Mouse (Mus musculus) intestine, embryonic 14.5 days (tissue): ENCODE measurements around the gene Ankmy2. TPM values are rescaled to one million over a fixed set of nuclear protein-coding genes. Genes with fewer than 3 reads are reported as not detected.

Source experiments
- ATAC-seq: fragments of 200-750 bp; cut with Nextera tagmentation; replicated peaks from 2 replicates; pipeline ENCODE4 v1.8.0; 2017; ENCODE audit warnings: low read depth, moderate number of reproducible peaks, moderate TSS enrichment, moderate library complexity; ENCODE audit not compliant: low FRiP score, low TSS enrichment
- DNase-seq: peaks from one replicate; pipeline ENCODE4 v3.0.0-alpha.2; 2018; ENCODE audit warnings: low spot score
- H3K27ac ChIP-seq: fragments of 300-500 bp; sonication (generic); 2 replicates; pipeline ENCODE4 v1.5.1; 2014; ENCODE audit warnings: low read depth, mild to moderate bottlenecking, control low read depth
- H3K27me3 ChIP-seq: fragments of 300-500 bp; sonication (generic); replicated peaks from 2 replicates; pipeline ENCODE4 v1.6.1; 2014; ENCODE audit warnings: low read length, control low read depth; ENCODE audit not compliant: control insufficient read depth, insufficient read depth
- H3K36me3 ChIP-seq: fragments of 300-500 bp; sonication (generic); 2 replicates; pipeline ENCODE4 v1.6.1; 2014; ENCODE audit warnings: low read length, control low read depth; ENCODE audit not compliant: control insufficient read depth, insufficient read depth
- H3K4me1 ChIP-seq: fragments of 300-500 bp; sonication (generic); replicated peaks from 2 replicates; pipeline ENCODE4 v1.6.1; 2014; ENCODE audit warnings: low read length, control low read depth, mixed read lengths; ENCODE audit not compliant: control insufficient read depth, insufficient read depth
- H3K4me2 ChIP-seq: fragments of 300-500 bp; sonication (generic); 2 replicates; pipeline ENCODE4 v1.6.1; 2014; ENCODE audit warnings: low read length
- H3K4me3 ChIP-seq: fragments of 300-500 bp; sonication (generic); 2 replicates; pipeline ENCODE4 v1.5.1; 2014; ENCODE audit warnings: low read depth, low read length, control low read depth, mixed read lengths
- H3K9ac ChIP-seq: fragments of 300-500 bp; sonication (generic); 2 replicates; pipeline ENCODE4 v1.6.1; 2014; ENCODE audit warnings: mild to moderate bottlenecking, low read length
- H3K9me3 ChIP-seq: fragments of 300-500 bp; sonication (generic); 2 replicates; pipeline ENCODE4 v1.6.1; 2016; ENCODE audit warnings: low read length, control low read depth; ENCODE audit not compliant: control insufficient read depth
- WGBS: fragments of 180-500 bp; shearing (Covaris S2); extraction: QIAGEN DNeasy Blood & Tissue Kit; methylation state at CpG from one replicate; pipeline ENCODE4 v1.1.7; 2014; 5-methylcytosine and 5-hydroxymethylcytosine counted together
- polyA plus RNA-seq: library from polyadenylated mRNA; unstranded; fragments of >200 nt; fragmentation: Nextera tagmentation; extraction: Ambion mirVana; gene quantifications from 2 replicates; pipeline ENCODE4 v1.2.1, GENCODE M21; 2014

Gene Ankmy2
- polyA plus RNA-seq, 1 experiment from 2014 or later: 38.8 TPM

DNA sequence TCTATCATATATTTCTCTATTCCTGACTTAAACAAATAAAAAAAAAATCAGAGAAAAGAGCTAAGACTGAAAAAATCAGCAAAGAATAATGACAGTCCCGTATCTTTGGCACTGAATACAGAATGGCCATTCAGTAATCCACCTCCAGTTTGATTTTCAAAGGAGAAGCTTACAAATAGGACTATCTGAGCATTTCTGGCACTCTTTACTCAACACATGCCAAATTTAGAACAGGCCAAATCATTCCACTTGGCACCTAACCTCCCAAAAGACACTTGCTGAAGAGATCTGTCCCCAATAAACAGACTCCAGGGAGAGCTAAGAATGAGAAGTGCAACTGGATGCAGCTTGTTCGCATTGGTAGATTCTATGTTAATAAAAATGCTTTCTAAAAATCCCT, 6.6 kb upstream of the Ankmy2 start:
- Histone ChIP-seq H3K9ac (no peak overlapping the region), H3K4me3 (no peak overlapping the region), H3K27me3 (no peaks in the 10 kb centered on the region), H3K27ac (no peak overlapping the region), H3K9me3 (no peaks in the 10 kb centered on the region), H3K4me2 (no peak overlapping the region), H3K36me3 (no peaks in the 10 kb centered on the region), H3K4me1 (peaks cover 12% of the 10 kb centered on the region)
- 87% methylated on average over 2 of the region's 2 CpGs for WGBS
- ATAC-seq (no peak), DNase-seq (no peak)

DNA sequence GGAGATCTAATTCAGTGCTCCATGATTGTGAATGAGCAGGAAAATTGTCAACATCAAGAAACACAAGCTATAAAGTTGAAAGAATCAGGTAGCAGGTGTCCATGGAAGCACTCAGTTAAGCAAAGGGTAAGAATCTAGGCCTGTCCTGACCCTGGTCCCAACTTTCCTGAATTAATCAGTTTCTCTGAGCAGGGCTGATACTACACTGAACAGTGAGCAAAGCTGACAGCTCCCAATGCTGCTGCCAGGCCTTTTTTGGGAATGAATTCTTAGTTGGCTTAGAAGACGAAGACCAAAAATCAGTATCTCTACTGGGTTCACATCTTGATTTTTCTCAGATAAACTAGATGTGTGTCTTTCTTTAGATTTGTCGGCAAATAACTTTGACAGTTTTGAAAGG, 6.2 kb upstream of the Ankmy2 start:
- no peak for ATAC-seq
- Histone ChIP-seq H3K4me3 (no peak overlapping the region), H3K27ac (no peak overlapping the region), H3K36me3 (no peaks in the 10 kb centered on the region), H3K9ac (no peak overlapping the region), H3K9me3 (no peaks in the 10 kb centered on the region), H3K27me3 (no peaks in the 10 kb centered on the region), H3K4me1 (peaks cover 12% of the 10 kb centered on the region), H3K4me2 (no peak overlapping the region)
- no peak for DNase-seq
- 87% methylated on average over 2 of the region's 2 CpGs for WGBS

DNA sequence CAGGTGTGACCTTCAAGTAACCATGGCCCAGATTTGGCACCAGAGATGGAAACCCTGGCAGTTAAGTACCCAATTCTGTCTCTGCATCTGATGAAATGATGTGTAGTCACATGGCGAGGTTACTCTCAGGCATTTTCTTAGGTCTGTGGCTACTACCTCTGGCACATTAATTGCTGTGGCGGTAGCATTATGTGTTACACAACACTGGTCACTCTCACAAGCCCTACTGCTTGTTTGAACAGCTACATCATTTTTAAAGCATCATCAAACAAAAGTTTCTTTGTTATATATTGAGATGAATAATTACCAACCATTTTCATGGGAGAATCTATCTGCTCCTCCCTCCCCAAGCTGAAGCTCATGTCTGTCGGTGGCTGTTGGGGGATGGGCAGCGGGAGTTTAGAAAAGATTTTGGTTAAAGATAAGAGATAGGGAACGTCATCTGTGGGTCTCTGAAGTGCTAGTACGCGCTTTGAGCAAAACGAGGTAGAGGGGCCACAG, 1.7 kb upstream of the Ankmy2 start:
- H3K36me3 ChIP-seq: no peaks in the 10 kb centered on the region
- DNase-seq: no peak
- peak overlapping the region; percentile 86 for H3K4me3 ChIP-seq
- H3K4me2 ChIP-seq: peak overlapping the region; percentile 68
- H3K27ac ChIP-seq: no peak overlapping the region
- no peaks in the 10 kb centered on the region for H3K27me3 ChIP-seq
- no peak for ATAC-seq
- peaks cover 20% of the 10 kb centered on the region for H3K4me1 ChIP-seq
- H3K9me3 ChIP-seq: no peaks in the 10 kb centered on the region
- H3K9ac ChIP-seq: peak overlapping the region; percentile 82
- 10% methylated on average over 8 of the region's 8 CpGs for WGBS

DNA sequence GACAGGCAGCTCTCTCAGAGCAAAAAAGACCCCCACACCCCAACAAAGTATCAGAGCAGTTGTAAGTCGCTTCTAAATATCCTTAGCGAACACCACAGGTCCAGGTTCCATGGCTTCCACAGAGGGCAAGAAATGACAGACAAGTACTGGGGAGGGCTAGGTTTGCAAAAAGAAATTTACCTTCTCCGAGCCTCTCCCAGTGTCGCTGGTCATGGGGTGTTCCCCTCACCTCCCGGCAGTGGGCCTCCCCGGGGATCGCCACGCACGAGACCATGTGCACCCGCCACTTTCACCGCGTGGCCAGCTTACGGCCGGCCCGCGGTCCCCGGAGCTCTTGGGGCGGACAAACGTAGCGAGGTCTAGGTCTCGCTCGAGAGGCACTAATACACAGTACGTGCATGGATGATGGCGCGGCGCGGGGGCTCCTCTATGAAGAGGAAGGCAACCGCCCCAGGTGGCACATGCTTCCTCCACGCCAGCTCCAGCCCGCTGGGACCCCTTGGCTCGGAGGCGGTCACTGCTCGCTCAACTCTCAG, 745 bp upstream of the Ankmy2 start:
- peak overlapping the region; percentile 68 for H3K4me2 ChIP-seq
- DNase-seq (peak; percentile 78), ATAC-seq (peak; percentile 48)
- no peaks in the 10 kb centered on the region for H3K27me3 ChIP-seq
- H3K4me1 ChIP-seq: peaks cover 20% of the 10 kb centered on the region
- under 1% methylated on average over 33 of the region's 33 CpGs for WGBS
- H3K36me3 ChIP-seq: no peaks in the 10 kb centered on the region
- H3K4me3 ChIP-seq: peak overlapping the region; percentile 86
- H3K9ac ChIP-seq: peak overlapping the region; percentile 82
- H3K9me3 ChIP-seq: no peaks in the 10 kb centered on the region
- peak overlapping the region; percentile 89 for H3K27ac ChIP-seq

DNA sequence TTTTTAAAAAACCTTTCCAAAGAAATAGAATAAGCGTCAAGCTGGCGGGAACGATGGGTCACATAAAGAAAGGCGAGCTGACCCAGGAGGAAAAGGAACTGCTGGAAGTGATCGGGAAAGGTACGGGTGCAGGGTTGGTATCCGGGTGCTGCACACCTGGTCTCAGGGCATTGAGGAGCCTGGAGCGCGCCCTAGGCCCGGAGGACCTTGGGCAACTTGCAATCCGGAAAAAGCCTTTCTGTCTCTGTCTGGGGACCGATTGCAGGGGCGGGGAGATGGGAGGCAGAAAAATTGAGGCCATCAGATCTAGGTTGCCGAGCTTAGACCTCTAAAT, 357 bp downstream of the Ankmy2 start:
- Histone ChIP-seq H3K27ac (peak overlapping the region; percentile 89), H3K4me1 (peaks cover 20% of the 10 kb centered on the region), H3K9ac (peak overlapping the region; percentile 82), H3K4me2 (peak overlapping the region; percentile 68), H3K36me3 (no peaks in the 10 kb centered on the region), H3K27me3 (no peaks in the 10 kb centered on the region), H3K9me3 (no peaks in the 10 kb centered on the region), H3K4me3 (peak overlapping the region; percentile 86)
- DNase-seq (no peak), ATAC-seq (peak; percentile 63)
- WGBS: under 1% methylated on average over 14 of the region's 14 CpGs

DNA sequence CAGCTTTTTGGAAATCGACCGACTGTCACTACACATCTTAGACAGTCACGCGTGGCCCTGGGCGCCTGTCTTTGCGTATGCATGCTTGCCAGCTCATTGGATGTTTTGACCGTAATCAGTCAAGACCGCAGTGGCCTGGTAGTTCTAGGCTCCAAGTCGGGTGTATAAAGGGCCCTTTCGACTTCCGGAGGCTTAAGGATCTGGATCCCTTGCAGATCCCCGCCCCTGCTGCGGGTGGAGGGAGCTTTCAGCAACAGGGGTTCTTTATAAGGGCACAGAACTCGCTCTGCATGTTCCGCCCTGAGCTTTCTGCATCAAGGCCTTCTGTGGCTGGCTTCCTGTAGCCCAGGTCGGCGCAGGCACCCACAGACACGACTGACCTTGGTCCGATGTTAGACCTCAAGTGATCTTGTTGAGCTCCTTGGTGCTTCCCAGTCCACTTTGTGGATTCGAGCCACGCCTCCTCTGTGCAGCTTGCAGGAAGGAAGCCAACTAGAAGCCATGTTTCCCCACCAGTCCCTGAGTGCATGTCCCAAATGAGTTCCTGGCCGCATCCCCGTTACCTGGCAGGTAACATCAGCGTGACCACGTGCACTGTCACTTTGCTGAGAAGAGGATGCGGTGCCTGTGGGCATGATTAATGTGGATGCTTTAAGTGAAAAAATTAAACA, 859 bp downstream of the Ankmy2 start, which contains the start of gene Bzw2:
Gene Bzw2 (minus strand): TSS at position 443 of the 671 bp plus-strand sequence.
- 1% methylated on average over 26 of the region's 26 CpGs for WGBS
- peak within 1 kb of the TSS; percentile 68 for H3K4me2 ChIP-seq
- peak within 1 kb of the TSS; percentile 86 for H3K4me3 ChIP-seq
- H3K27ac ChIP-seq: peak within 1 kb of the TSS; percentile 89
- H3K27me3 ChIP-seq: no peaks in the 10 kb centered on the region
- peak within 1 kb of the TSS; percentile 82 for H3K9ac ChIP-seq
- H3K9me3 ChIP-seq: no peaks in the 10 kb centered on the region
- peaks cover 20% of the 10 kb centered on the region for H3K4me1 ChIP-seq
- ATAC-seq (peak; percentile 41), DNase-seq (peak; percentile 91)
- 0 out of 2 replicates have a peak, but pooled peaks cover 2% of the 10 kb centered on the region for H3K36me3 ChIP-seq

DNA sequence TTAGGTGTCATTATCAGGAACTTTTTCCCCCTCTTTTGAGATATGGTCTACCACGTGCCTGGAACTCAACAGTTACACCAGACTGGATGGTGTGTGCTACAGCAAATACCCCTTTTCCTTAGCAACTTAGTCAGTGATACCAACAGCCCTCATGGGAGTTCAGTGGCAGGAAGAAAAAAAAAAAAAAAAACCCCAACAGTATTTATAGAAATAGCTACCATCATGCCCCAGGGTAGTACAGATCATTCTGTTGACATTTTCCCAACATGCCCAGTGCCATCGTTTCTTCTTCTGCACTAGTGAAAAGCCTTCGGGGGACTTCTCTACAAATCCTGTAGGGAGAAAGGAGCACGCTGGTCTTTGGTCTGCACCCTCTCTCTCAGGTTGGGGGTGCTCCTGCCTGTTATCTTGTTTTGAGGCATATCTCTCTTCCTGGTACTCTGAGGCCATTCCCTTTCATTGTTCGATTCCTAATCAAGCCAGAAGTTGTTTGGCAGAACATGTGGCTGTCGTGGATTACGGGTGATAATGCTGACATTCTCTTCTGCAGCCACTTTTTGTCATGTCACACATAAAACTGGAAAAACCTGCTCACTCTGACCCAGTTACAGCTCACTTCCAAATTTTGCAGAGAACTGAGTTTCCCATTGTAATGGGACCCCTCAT, 7.3 kb downstream of the Ankmy2 start:
- Histone ChIP-seq H3K4me1 (0 out of 2 replicates have a peak, but pooled peaks cover 3% of the 10 kb centered on the region), H3K4me3 (no peak overlapping the region), H3K36me3 (peaks cover 20% of the 10 kb centered on the region; the same call in 1 of the 2 replicates), H3K27ac (no peak overlapping the region), H3K9ac (no peak overlapping the region), H3K27me3 (no peaks in the 10 kb centered on the region), H3K4me2 (no peak overlapping the region), H3K9me3 (no peaks in the 10 kb centered on the region)
- no peak for ATAC-seq
- no peak for DNase-seq
- WGBS: 80% methylated on average over 7 of the region's 7 CpGs

DNA sequence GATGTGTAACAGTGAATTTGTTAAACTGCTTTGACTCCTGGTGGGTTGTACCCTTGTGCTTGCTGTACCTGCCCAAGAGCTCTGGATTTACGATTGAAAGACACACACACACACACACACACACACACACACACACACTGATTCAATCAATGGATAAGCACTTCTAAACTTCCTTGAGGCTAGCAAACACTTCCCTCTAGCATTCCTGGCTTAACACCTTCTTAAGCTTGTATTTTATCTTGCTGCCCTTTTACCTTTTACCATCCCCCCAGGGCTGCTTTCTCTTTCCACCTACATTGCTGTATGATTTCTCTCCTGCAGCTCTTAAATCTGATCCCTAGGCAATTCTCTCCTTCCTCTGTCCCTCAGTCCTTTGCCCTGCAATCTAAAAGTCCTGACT, 8.4 kb downstream of the Ankmy2 start:
- Histone ChIP-seq H3K4me1 (0 out of 2 replicates have a peak, but pooled peaks cover 3% of the 10 kb centered on the region), H3K4me2 (no peak overlapping the region), H3K27me3 (no peaks in the 10 kb centered on the region), H3K9ac (no peak overlapping the region), H3K9me3 (no peaks in the 10 kb centered on the region), H3K36me3 (peaks cover 28% of the 10 kb centered on the region), H3K4me3 (no peak overlapping the region), H3K27ac (no peak overlapping the region)
- WGBS: 63% methylated on average over 1 of the region's 1 CpGs
- DNase-seq (no peak), ATAC-seq (no peak)
